Mouse (Mus musculus): Measurements from ENCODE around the gene Rab43. TPM values are rescaled to one million over a fixed set of nuclear protein-coding genes. Genes with fewer than 3 reads are reported as not detected.

Gene Rab43
- 9.8 TPM for polyA plus RNA-seq (2015; fragmentation: Illumina TruSeq; extraction: RNeasy Lipid Tissue Mini Kit (QIAGEN cat#74804); ENCODE audit: low read depth, low replicate concordance)

GRCm38 (mm10) chr6:87811675-87812338 lies at the start of gene Rab43:
Rab43 (minus strand) TSS chr6:87812164.

GRCm38 (mm10) chr6:87850900-87851614 lies 39.1 kb upstream of the Rab43 start, which contains the start of gene Cnbp:
Cnbp (minus strand) TSS chr6:87851106.

GRCm38 (mm10) chr6:87838551-87839197 lies 26.7 kb upstream of the Rab43 start, which contains the start of gene Isy1:
Isy1 (minus strand) TSS chr6:87838798.

GRCm38 (mm10) chr6:87835695-87836094 lies 23.7 kb upstream of the Rab43 start, which contains the start of gene Gm45140:
Gm45140 (minus strand) TSS chr6:87835795.

GRCm38 (mm10) chr6:87777842-87778241 lies 34.1 kb downstream of the Rab43 start, which contains the start of gene Gp9:
Gp9 (plus strand) TSS chr6:87778072.

Other genes with a start within 250 kb of the Rab43 start
- gene Prokr1, start 221.4 kb downstream of the Rab43 start, polyA plus RNA-seq (2015; fragmentation: Illumina TruSeq; extraction: RNeasy Lipid Tissue Mini Kit (QIAGEN cat#74804); ENCODE audit: low read depth, low replicate concordance) = 0.28 TPM
- 5.9 TPM for gene Aplf, start 140.0 kb downstream of the Rab43 start, polyA plus RNA-seq (2015; fragmentation: Illumina TruSeq; extraction: RNeasy Lipid Tissue Mini Kit (QIAGEN cat#74804); ENCODE audit: low read depth, low replicate concordance)
- 4.3 TPM for gene Efcc1, start 81.3 kb downstream of the Rab43 start, polyA plus RNA-seq (2015; fragmentation: Illumina TruSeq; extraction: RNeasy Lipid Tissue Mini Kit (QIAGEN cat#74804); ENCODE audit: low read depth, low replicate concordance)
- gene Gp9, start 34.1 kb downstream of the Rab43 start, polyA plus RNA-seq (2015; fragmentation: Illumina TruSeq; extraction: RNeasy Lipid Tissue Mini Kit (QIAGEN cat#74804); ENCODE audit: low read depth, low replicate concordance) = 0.58 TPM
- 1.8 TPM for gene Gm45140, start 23.6 kb upstream of the Rab43 start, polyA plus RNA-seq (2015; fragmentation: Illumina TruSeq; extraction: RNeasy Lipid Tissue Mini Kit (QIAGEN cat#74804); ENCODE audit: low read depth, low replicate concordance)
- 28.0 TPM for gene Isy1, start 26.6 kb upstream of the Rab43 start, polyA plus RNA-seq (2015; fragmentation: Illumina TruSeq; extraction: RNeasy Lipid Tissue Mini Kit (QIAGEN cat#74804); ENCODE audit: low read depth, low replicate concordance)
- 436 TPM for gene Cnbp, start 38.9 kb upstream of the Rab43 start, polyA plus RNA-seq (2015; fragmentation: Illumina TruSeq; extraction: RNeasy Lipid Tissue Mini Kit (QIAGEN cat#74804); ENCODE audit: low read depth, low replicate concordance)
- gene Copg1, start 75.7 kb upstream of the Rab43 start, polyA plus RNA-seq (2015; fragmentation: Illumina TruSeq; extraction: RNeasy Lipid Tissue Mini Kit (QIAGEN cat#74804); ENCODE audit: low read depth, low replicate concordance) = 223 TPM
- gene Hmces, start 101.8 kb upstream of the Rab43 start, polyA plus RNA-seq (2015; fragmentation: Illumina TruSeq; extraction: RNeasy Lipid Tissue Mini Kit (QIAGEN cat#74804); ENCODE audit: low read depth, low replicate concordance) = 27.1 TPM
- gene H1fx, start 169.5 kb upstream of the Rab43 start, polyA plus RNA-seq (2015; fragmentation: Illumina TruSeq; extraction: RNeasy Lipid Tissue Mini Kit (QIAGEN cat#74804); ENCODE audit: low read depth, low replicate concordance) = 20.5 TPM
- 426 TPM for gene Rab7, start 233.1 kb upstream of the Rab43 start, polyA plus RNA-seq (2015; fragmentation: Illumina TruSeq; extraction: RNeasy Lipid Tissue Mini Kit (QIAGEN cat#74804); ENCODE audit: low read depth, low replicate concordance)